Mouse (Mus musculus) myocyte (in vitro differentiated cells): ENCODE measurements around the gene Klf11.

Experiments used
- MAX ChIP-seq: IDR thresholded peaks from one replicate; pipeline ENCODE4 v1.6.1; 2011; ENCODE audit warnings: low read depth, mild to moderate bottlenecking, control low read depth
- MYOD1 ChIP-seq, 3 experiments: IDR thresholded peaks; one replicate each; pipeline ENCODE4 v1.6.1; 2011; ENCODE audit warnings: control low read depth in 2 of 3, low read depth in 2 of 3, mild to moderate bottlenecking in 2 of 3, moderate library complexity in 1 of 3; ENCODE audit not compliant: insufficient read length in 2 of 3, control insufficient read depth in 1 of 3
- POLR2A ChIP-seq: IDR thresholded peaks from one replicate; pipeline ENCODE4 v1.6.1; 2011; ENCODE audit warnings: low read depth, mild to moderate bottlenecking, control low read depth, moderate library complexity; ENCODE audit not compliant: insufficient read length
- POLR2AphosphoS2 ChIP-seq: IDR thresholded peaks from one replicate; pipeline ENCODE4 v1.6.1; 2011; ENCODE audit warnings: low read depth, control low read depth; ENCODE audit not compliant: insufficient read length

DNA sequence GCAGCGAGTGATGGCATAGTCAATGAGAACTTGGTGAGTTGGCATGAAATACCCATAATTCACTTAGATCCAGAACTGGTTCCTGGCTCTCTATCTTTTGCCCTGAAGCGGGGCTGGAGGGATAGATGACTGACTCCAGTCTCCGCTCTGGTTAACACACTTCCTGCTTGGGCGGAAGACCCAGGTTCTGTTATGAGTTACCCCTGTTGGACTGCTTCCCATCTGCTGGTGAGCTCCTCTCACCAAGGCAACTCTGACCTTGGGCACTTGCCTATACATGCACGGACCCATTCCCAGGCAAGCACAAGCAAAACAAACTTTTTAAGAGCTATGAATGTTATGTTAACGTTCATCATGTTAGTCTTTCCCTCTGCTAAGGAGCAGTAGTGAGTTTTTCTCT is 58.3 kb downstream of the Klf11 start:
- no peak for TF ChIP-seq POLR2AphosphoS2
- TF ChIP-seq POLR2A: peak; percentile 17
- TF ChIP-seq MAX: no peak
- TF ChIP-seq MYOD1 (IDR thresholded peaks at IDR 0.05; ENCODE audit: control insufficient read depth in 1 of 3, insufficient read length in 2 of 3, low read depth in 2 of 3): no peak
